Mouse (Mus musculus): Measurements from ENCODE around the gene Cts6. TPM values are rescaled to one million over a fixed set of nuclear protein-coding genes. Genes with fewer than 3 reads are reported as not detected.
"Not testable (repeated sequence)": the region's sequence is repeated elsewhere in the genome, so short reads cannot be mapped to it uniquely, and the experiment has no call there.

Cts6 gene
- not detected in 2 replicates for polyA plus RNA-seq (2014; fragmentation: Nextera tagmentation; extraction: Ambion mirVana)

DNA sequence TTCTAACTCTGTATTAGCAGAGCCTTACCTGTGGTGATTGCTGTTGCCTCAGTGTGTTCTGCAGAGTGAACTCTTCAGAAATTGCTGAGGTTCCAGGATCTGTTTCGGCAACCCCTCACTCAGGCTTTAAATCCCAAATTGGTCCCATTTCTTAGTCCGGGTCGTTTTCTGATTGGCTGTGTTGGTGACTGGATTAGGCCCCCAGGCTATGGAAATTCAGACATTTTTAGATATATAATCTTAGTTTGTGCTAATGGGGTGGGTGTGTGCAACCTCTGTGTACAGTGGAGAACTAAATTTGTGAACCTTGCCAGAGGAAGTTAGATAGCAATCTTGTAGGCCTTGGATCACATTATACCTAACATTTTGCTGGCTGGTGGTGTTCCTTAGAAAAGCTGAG lies at the start of gene Cts6:
Gene Cts6, minus strand, starts transcription at position 101 of the 400 bp plus-strand sequence.
- ATAC-seq (ENCODE audit: low FRiP score, low TSS enrichment), result no peak
- no peak within 1 kb of the TSS for H3K9ac ChIP-seq (ENCODE audit: low read depth, low read length)
- H3K27ac ChIP-seq (ENCODE audit: low read depth, low read length), result no peak within 1 kb of the TSS
- 93% methylated on average over 3 of the region's 3 CpGs for WGBS
- H3K27me3 ChIP-seq (ENCODE audit: control insufficient read depth, insufficient read depth, low read length), result no peaks in the 10 kb centered on the region
- no peak within 1 kb of the TSS for H3K4me3 ChIP-seq (ENCODE audit: low read length)
- H3K4me1 ChIP-seq (ENCODE audit: control insufficient read depth, insufficient read depth, low read length), result no peaks in the 10 kb centered on the region
- H3K36me3 ChIP-seq (ENCODE audit: control insufficient read depth, insufficient read depth, low read length), result no peaks in the 10 kb centered on the region
- H3K4me2 ChIP-seq (replicated peaks; ENCODE audit: low read depth, low read length), result no peak within 1 kb of the TSS
- H3K9me3 ChIP-seq (ENCODE audit: control insufficient read depth, low read length), result peaks cover 6% of the 10 kb centered on the region; the same call in 1 of the 2 replicates

DNA sequence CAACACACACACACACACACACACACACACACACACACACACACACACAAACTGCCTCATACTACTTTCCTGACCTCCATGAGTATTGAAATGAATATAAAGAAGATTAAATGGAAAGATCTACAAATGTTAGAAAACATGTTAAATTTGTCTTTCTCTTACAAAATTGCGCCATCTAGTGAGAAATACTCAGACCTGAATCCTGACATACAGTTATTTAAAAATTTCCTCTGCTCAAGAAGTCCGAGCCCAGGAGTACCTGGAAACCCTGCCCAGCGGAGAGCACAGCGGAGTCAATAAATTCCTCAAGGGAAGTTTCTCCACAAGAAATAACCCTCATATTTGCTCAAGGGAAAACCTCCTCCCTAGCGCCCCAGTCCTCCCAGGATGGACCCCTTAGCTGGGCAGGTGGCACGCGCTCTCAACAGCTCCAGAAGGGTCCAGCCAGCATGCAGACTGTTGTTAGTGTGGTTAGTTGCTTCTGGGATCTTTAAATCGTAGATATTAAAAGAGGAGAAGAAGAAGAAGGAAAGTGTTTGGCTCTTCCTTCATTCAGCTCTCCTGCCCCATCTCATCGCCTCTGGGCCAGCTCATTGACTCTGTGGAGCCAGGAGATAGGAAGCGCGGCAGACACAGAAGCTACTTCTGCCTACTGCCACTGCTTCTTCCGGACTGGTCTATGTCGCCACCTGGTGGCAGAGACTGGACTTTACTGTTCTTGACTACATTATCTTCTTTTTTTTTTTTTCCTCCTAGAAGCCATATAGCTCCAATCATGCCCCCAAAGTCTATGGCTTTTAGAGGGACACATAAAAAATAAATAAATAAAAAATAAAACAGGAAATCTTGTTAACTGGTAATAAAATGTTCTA lies 38.1 kb upstream of the Cts6 start:
- no peaks in the 10 kb centered on the region for H3K36me3 ChIP-seq (ENCODE audit: control insufficient read depth, insufficient read depth, low read length)
- no peaks in the 10 kb centered on the region for H3K9me3 ChIP-seq (ENCODE audit: control insufficient read depth, low read length)
- no peaks in the 10 kb centered on the region for H3K27me3 ChIP-seq (ENCODE audit: control insufficient read depth, insufficient read depth, low read length)
- H3K4me1 ChIP-seq (ENCODE audit: control insufficient read depth, insufficient read depth, low read length), result no peaks in the 10 kb centered on the region
- no peak overlapping the region for H3K4me2 ChIP-seq (replicated peaks; ENCODE audit: low read depth, low read length)
- H3K27ac ChIP-seq (ENCODE audit: low read depth, low read length), result no peak overlapping the region
- no peak for ATAC-seq (ENCODE audit: low FRiP score, low TSS enrichment)
- 58% methylated on average over 13 of the region's 13 CpGs for WGBS
- H3K4me3 ChIP-seq (ENCODE audit: low read length), result no peak overlapping the region
- H3K9ac ChIP-seq (ENCODE audit: low read depth, low read length), result no peak overlapping the region

DNA sequence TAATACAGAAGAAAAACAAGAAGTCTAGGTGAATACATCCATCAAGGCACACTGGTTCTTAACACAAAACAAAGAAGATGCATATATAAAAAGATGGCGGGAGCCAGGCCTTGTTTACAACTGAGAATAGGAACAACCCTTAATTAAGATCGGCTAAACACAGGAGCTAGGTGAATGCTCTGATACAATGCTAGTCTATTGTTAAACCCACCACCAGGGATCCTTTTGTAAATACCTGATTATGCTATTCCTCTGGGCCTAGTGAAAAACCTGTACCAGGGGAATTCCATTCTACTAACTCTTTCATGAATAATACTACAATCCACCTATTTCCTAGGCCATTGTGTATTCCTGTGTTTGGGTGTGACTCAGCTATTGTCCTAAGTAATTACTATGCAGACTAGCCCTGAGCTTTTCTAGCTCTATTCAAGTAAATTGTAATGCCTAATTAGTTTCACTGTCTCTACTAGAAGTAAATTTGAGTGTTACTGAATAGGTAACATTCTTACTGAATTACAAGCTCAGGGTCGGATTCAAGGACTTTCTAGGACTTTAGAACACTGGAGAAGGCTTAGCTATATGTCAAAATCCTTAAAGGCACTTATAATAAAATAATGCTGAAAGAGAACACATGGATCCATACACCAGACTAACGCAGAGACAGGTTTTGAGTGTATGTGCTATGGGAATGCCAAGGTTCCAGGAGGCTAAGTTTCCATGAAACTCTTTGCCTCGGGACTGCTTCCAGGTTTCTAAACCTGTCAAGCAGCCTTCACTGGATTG lies 17.9 kb downstream of the Cts6 start:
- ATAC-seq (ENCODE audit: low FRiP score, low TSS enrichment); H3K9ac ChIP-seq (ENCODE audit: low read depth, low read length); H3K27me3 ChIP-seq (ENCODE audit: control insufficient read depth, insufficient read depth, low read length); H3K4me2 ChIP-seq (replicated peaks; ENCODE audit: low read depth, low read length); H3K27ac ChIP-seq (ENCODE audit: low read depth, low read length); H3K36me3 ChIP-seq (ENCODE audit: control insufficient read depth, insufficient read depth, low read length); H3K4me1 ChIP-seq (ENCODE audit: control insufficient read depth, insufficient read depth, low read length); H3K4me3 ChIP-seq (ENCODE audit: low read length); H3K9me3 ChIP-seq (ENCODE audit: control insufficient read depth, low read length): not testable (repeated sequence)
- 79% methylated on average over 5 of the region's 5 CpGs for WGBS

DNA sequence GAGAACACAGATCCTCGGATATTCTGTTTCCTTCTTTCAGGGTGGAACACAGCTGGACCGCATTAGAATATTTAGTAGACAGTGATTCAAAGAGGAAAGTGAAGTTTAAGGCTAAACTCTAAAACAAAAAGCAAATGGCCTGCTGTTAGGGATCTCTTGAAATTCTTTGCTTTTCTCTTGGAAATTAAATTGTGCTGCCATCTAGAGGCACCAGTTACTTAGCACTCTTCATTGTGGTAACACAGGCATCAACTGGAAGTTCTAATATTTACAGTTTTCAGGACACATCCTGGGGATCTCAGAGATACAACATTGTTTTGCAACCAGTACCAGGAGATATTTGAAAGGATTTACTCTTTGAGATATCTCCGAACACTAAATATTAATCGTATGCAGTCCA lies 38.6 kb downstream of the Cts6 start:
- H3K9ac ChIP-seq (ENCODE audit: low read depth, low read length), result no peak overlapping the region
- peaks cover 8% of the 10 kb centered on the region; the same call in 1 of the 2 replicates for H3K9me3 ChIP-seq (ENCODE audit: control insufficient read depth, low read length)
- no peaks in the 10 kb centered on the region for H3K4me1 ChIP-seq (ENCODE audit: control insufficient read depth, insufficient read depth, low read length)
- H3K4me3 ChIP-seq (ENCODE audit: low read length), result no peak overlapping the region
- no peak overlapping the region for H3K27ac ChIP-seq (ENCODE audit: low read depth, low read length)
- WGBS, result 83% methylated on average over 4 of the region's 4 CpGs
- H3K4me2 ChIP-seq (replicated peaks; ENCODE audit: low read depth, low read length), result no peak overlapping the region
- H3K36me3 ChIP-seq (ENCODE audit: control insufficient read depth, insufficient read depth, low read length), result no peaks in the 10 kb centered on the region
- no peaks in the 10 kb centered on the region for H3K27me3 ChIP-seq (ENCODE audit: control insufficient read depth, insufficient read depth, low read length)
- ATAC-seq (ENCODE audit: low FRiP score, low TSS enrichment), result no peak

DNA sequence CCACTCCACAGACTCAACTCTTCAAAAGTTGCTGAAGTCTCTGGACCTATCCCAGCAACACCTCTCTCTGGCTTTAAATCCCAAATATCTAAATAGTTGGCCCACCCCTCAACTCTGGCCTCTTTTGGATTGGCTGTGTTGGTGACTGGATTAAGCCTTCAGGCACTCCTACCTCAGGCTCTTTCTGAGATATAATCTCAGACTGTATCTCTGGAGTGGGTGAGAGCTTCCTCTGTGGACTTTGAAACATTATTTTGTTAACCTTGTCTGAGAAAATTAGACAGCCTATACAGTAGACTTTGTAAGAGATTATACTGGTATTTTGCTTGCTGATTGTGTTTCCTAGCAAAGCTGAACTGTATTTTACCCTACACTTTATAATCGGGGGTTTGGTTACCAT lies 39.1 kb downstream of the Cts6 start, which contains the start of gene Ctsr:
Gene Ctsr, minus strand, starts transcription at position 101 of the 400 bp plus-strand sequence.
- Histone ChIP-seq H3K36me3 (ENCODE audit: control insufficient read depth, insufficient read depth, low read length) (no peaks in the 10 kb centered on the region), H3K27ac (ENCODE audit: low read depth, low read length) (no peak within 1 kb of the TSS), H3K9ac (ENCODE audit: low read depth, low read length) (no peak within 1 kb of the TSS), H3K4me1 (ENCODE audit: control insufficient read depth, insufficient read depth, low read length) (no peaks in the 10 kb centered on the region), H3K9me3 (ENCODE audit: control insufficient read depth, low read length) (peaks cover 8% of the 10 kb centered on the region; the same call in 1 of the 2 replicates), H3K27me3 (ENCODE audit: control insufficient read depth, insufficient read depth, low read length) (no peaks in the 10 kb centered on the region), H3K4me3 (ENCODE audit: low read length) (no peak within 1 kb of the TSS), H3K4me2 (replicated peaks; ENCODE audit: low read depth, low read length) (no peak within 1 kb of the TSS)
- 82% methylated on average over 1 of the region's 1 CpGs for WGBS
- no peak for ATAC-seq (ENCODE audit: low FRiP score, low TSS enrichment)

Other genes starting within 250 kb of the Cts6 start
- gene Ctsj, start 197.5 kb downstream of the Cts6 start, polyA plus RNA-seq (2014; fragmentation: Nextera tagmentation; extraction: Ambion mirVana), result not detected in 2 replicates
- gene Ctsq, start 162.8 kb downstream of the Cts6 start, polyA plus RNA-seq (2014; fragmentation: Nextera tagmentation; extraction: Ambion mirVana), result not detected in 2 replicates
- not detected in 2 replicates for gene Ctsr, start 39.2 kb downstream of the Cts6 start, polyA plus RNA-seq (2014; fragmentation: Nextera tagmentation; extraction: Ambion mirVana)
- gene Cts8, start 51.9 kb upstream of the Cts6 start, polyA plus RNA-seq (2014; fragmentation: Nextera tagmentation; extraction: Ambion mirVana), result not detected in 2 replicates
- gene Gm49398, start 85.4 kb upstream of the Cts6 start, polyA plus RNA-seq (2014; fragmentation: Nextera tagmentation; extraction: Ambion mirVana), result not detected in 2 replicates
- gene Cts7, start 154.8 kb upstream of the Cts6 start, polyA plus RNA-seq (2014; fragmentation: Nextera tagmentation; extraction: Ambion mirVana), result not detected in 2 replicates